Mouse (Mus musculus) adrenal gland, adult 2 months (tissue): ENCODE results near the gene Ptprb. TPM values are rescaled to one million over a fixed set of nuclear protein-coding genes. Genes with fewer than 3 reads are reported as not detected.

ENCODE experiments used
- DNase-seq: peaks from one replicate; pipeline ENCODE4 v3.0.0; 2021
- polyA plus RNA-seq: library from polyadenylated mRNA; depleted of rRNA; stranded (reverse); fragments of >200 nt; gene quantifications from 2 replicates; pipeline ENCODE4 v1.2.3, GENCODE M21; 2012; rRNA removed
- total RNA-seq, 2 experiments: library from RNA; stranded (reverse); gene quantifications; 2 replicates each; pipeline ENCODE4 v1.2.3; 2021

Gene Ptprb
- total and polyA plus RNA-seq, 3 experiments: 5.0 to 47.5 (median 36.3) TPM

DNA sequence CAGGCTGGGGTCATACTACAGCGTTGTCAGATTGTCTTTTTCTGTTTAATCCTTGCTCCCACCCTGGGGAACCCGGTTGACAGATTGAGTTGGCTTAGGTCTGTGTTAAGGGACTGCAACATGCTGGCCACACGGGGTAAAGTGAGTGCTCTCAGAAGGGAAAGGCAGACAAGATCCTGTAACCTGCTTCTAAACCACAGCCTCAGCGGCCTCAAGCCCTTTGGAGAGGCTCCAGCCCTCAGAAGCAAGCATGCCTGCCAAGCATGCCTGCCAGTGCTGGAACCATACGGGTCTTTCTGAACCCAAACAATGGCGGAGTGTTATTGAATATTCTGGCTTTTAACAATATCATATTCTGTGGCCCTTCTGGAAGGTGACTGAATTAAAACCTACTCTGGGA lies 149.6 kb downstream of the Ptprb start:
- no peak for DNase-seq

DNA sequence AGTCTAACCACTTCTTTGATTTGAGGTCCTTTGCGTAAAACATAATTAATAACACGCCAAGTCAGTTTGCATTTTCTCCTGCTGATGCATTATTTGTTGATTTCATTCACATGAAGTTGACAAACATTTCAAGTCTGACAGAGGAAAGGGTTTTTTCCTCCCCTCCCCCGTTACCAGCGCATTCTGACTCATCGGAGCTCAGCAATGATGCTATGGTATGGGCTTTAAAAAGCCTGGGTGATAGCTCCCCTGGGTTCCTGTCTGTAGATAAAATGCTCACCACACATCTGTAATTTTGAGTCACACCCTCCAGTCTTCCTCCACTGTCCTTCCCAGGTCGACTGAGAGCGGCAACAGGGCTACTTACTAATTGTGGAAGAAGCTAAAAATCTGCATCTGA lies 150.9 kb downstream of the Ptprb start:
- no peak for DNase-seq

- no peak for DNase-seq
Observed at GRCm38 (mm10) chr10:116428026-116428780, 152.9 kb downstream of the Ptprb start.

DNA sequence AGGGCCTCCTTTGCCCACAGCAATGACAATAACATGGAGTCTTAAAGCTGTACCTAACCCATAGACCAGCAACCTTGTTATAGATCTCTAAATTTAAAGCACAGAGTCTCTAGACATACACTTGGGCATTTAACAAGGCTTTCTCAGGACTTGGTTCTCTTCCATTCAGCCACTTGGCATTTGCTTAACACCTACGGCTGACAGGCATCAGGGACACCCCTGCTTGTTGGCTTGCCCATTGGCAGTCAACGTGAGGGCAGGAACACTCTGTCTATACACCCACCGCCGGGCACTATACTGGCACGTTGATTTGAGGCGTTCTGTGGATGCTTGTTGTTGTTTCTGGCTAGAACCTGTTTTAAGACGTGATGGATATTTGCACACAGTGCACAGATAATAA lies 157.1 kb downstream of the Ptprb start:
- DNase-seq: no peak

DNA sequence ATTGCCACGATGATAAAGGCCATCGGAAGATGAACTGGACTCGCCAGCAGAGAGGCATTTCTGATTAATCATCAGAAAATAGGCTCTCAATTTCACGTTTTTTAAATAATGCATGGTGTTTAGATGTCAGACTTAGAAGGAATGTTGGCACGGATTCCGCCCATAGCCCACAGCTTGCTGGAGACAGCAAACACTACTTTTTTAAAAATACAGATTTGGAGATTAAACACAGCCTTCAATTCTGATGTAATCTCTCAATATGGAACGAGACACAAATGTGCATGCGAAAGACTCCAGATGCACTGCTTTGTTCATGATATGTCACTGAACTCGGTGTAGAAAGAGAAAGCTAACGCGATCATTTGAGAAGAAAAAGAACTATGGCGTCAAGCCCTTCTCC lies 160.1 kb downstream of the Ptprb start:
- DNase-seq: no peak

Other genes starting within 250 kb of the Ptprb start
- not detected for gene 4933416C03Rik, start 161.6 kb upstream of the Ptprb start, total RNA-seq
- not detected in 2 replicates for gene 4933416C03Rik, start 161.6 kb upstream of the Ptprb start, polyA plus RNA-seq
- 1 to 10 TPM in 1 of 2 experiments, under 1 TPM in 1; 0.49 to 6.7 TPM for gene Kcnmb4, start 198.4 kb downstream of the Ptprb start, total RNA-seq
- 2.5 and 22.9 TPM in 2 replicates for gene Kcnmb4, start 198.4 kb downstream of the Ptprb start, polyA plus RNA-seq